Mouse (Mus musculus) spleen, adult 2 months (tissue): Measurements from ENCODE around the gene Plet1.

Experiments
- CTCF ChIP-seq: fragments of 200-500 bp; IDR thresholded peaks from 2 replicates; pipeline ENCODE4 v1.5.1; 2011; ENCODE audit warnings: mild to moderate bottlenecking, inconsistent platforms; ENCODE audit not compliant: insufficient read depth, insufficient read length, insufficient replicate concordance; ENCODE audit errors: extremely low read depth
- POLR2A ChIP-seq: fragments of 200-500 bp; IDR thresholded peaks from 2 replicates; pipeline ENCODE4 v1.6.1; 2011; ENCODE audit warnings: low read depth, low read length, inconsistent platforms

- no peak for TF ChIP-seq CTCF
- TF ChIP-seq POLR2A = no peak
Observed at GRCm38 (mm10) chr9:50555094-50555446, 60.7 kb downstream of the Plet1 start, which contains the start of gene Bco2.
